Mouse (Mus musculus) lung, postnatal 0 days (tissue): Measurements from ENCODE around the gene Mob4. TPM values are rescaled to one million over a fixed set of nuclear protein-coding genes. Genes with fewer than 3 reads are reported as not detected.

Source experiments
- ATAC-seq: fragments of 200-750 bp; cut with Nextera tagmentation; 2 replicates; pipeline ENCODE4 v1.8.0; 2017; ENCODE audit warnings: moderate library complexity
- DNase-seq: peaks from one replicate; pipeline ENCODE4 v3.0.0-alpha.2; 2016; ENCODE audit warnings: low spot score
- H3K27ac ChIP-seq: fragments of 300-500 bp; sonication (generic); 2 replicates; pipeline ENCODE4 v1.5.1; 2014; ENCODE audit warnings: antibody characterized with exemption, mild to moderate bottlenecking, low read length, mixed read lengths
- H3K27me3 ChIP-seq: fragments of 300-500 bp; sonication (generic); replicated peaks from 2 replicates; pipeline ENCODE4 v1.6.1; 2014; ENCODE audit warnings: low read length, mixed read lengths; ENCODE audit not compliant: insufficient read depth
- H3K36me3 ChIP-seq: fragments of 300-500 bp; sonication (generic); 2 replicates; pipeline ENCODE4 v1.6.1; 2014; ENCODE audit warnings: low read length, mixed read lengths; ENCODE audit not compliant: insufficient read depth
- H3K4me1 ChIP-seq: fragments of 300-500 bp; sonication (generic); 2 replicates; pipeline ENCODE4 v1.6.1; 2014; ENCODE audit warnings: antibody characterized with exemption, low read depth, low read length, mixed read lengths; ENCODE audit not compliant: insufficient read depth
- H3K4me2 ChIP-seq: fragments of 300-500 bp; sonication (generic); replicated peaks from 2 replicates; pipeline ENCODE4 v1.6.1; 2014; ENCODE audit warnings: low read depth, mild to moderate bottlenecking, low read length, moderate library complexity, mixed read lengths
- H3K4me3 ChIP-seq: fragments of 300-500 bp; sonication (generic); 2 replicates; pipeline ENCODE4 v1.5.1; 2014; ENCODE audit warnings: low read depth, low read length
- H3K9ac ChIP-seq: fragments of 300-500 bp; sonication (generic); replicated peaks from 2 replicates; pipeline ENCODE4 v1.6.1; 2014; ENCODE audit warnings: low read depth, mild to moderate bottlenecking
- H3K9me3 ChIP-seq: fragments of 300-500 bp; sonication (generic); 2 replicates; pipeline ENCODE4 v1.6.1; 2016; ENCODE audit warnings: low read length, mixed read lengths
- CTCF ChIP-seq: IDR thresholded peaks from 2 replicates; pipeline ENCODE4 v1.5.1; 2016; ENCODE audit warnings: antibody characterized with exemption, mild to moderate bottlenecking
- EP300 ChIP-seq: IDR thresholded peaks from 2 replicates; pipeline ENCODE4 v1.6.1; 2016; ENCODE audit warnings: antibody characterized with exemption, mild to moderate bottlenecking, control low read depth
- WGBS: fragments of 180-500 bp; shearing (Covaris S2); extraction: QIAGEN DNeasy Blood & Tissue Kit; methylation state at CpG from one replicate; pipeline ENCODE4 v1.1.7; 2014; 5-methylcytosine and 5-hydroxymethylcytosine counted together
- polyA plus RNA-seq: library from polyadenylated mRNA; unstranded; fragments of >200 nt; fragmentation: Nextera tagmentation; extraction: Ambion mirVana; gene quantifications from 2 replicates; pipeline ENCODE4 v1.2.1, GENCODE M21; 2015

The Mob4 gene
- polyA plus RNA-seq, 1 experiment from 2014 or later: 109 TPM

DNA sequence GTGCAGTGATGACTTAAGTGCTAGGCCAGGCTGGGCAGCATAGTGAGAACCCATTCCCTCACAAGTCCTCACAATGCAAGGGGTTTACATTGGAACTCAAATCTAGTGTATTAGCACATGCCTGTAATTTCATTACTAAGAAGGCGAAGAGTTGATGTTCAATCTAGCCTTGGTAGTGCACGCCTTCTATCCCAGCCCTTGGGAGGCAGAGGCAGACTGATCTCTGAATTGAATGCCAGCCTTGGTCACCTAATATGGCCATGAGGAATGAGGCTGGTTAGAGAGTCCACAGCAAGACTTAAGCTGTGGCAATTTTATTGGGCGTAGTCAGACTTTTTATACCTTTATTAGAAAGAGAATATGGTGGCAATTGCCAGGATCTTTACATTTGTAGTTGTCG is 13.3 kb downstream of the Mob4 start:
- Histone ChIP-seq H3K4me1 (no peaks in the 10 kb centered on the region), H3K9ac (no peak overlapping the region), H3K27ac (no peak overlapping the region), H3K27me3 (no peaks in the 10 kb centered on the region), H3K4me2 (no peak overlapping the region), H3K36me3 (peaks cover 18% of the 10 kb centered on the region; the same call in 1 of the 2 replicates), H3K9me3 (no peaks in the 10 kb centered on the region), H3K4me3 (no peak overlapping the region)
- WGBS: 97% methylated on average over 4 of the region's 4 CpGs
- no peak for TF ChIP-seq CTCF
- no peak for TF ChIP-seq EP300
- DNase-seq (no peak), ATAC-seq (no peak)

DNA sequence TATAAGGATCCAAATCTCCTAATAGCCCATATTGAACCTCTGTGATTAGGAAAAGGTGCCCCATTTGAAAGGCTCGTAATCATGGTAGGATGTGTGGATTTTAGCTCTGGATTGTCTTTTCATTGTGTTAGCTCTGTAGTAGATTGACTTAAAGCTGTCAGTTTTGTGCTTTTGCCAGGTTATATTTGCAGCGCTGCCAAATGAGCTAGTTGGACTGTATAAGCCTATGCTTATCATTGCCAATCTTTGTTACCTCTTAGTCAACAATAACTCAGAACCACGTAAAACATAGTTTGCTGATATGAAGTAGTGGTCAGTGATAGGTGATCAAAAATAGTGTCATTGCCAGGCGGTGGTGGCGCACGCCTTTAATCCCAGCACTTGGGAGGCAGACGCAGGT is 14.5 kb downstream of the Mob4 start:
- Histone ChIP-seq H3K27ac (no peak overlapping the region), H3K4me3 (no peak overlapping the region), H3K9ac (no peak overlapping the region), H3K4me1 (no peaks in the 10 kb centered on the region), H3K27me3 (no peaks in the 10 kb centered on the region), H3K36me3 (peaks cover 25% of the 10 kb centered on the region), H3K9me3 (no peaks in the 10 kb centered on the region), H3K4me2 (no peak overlapping the region)
- ATAC-seq (no peak), DNase-seq (no peak)
- WGBS: 89% methylated on average over 7 of the region's 7 CpGs
- no peak for TF ChIP-seq EP300
- no peak for TF ChIP-seq CTCF

DNA sequence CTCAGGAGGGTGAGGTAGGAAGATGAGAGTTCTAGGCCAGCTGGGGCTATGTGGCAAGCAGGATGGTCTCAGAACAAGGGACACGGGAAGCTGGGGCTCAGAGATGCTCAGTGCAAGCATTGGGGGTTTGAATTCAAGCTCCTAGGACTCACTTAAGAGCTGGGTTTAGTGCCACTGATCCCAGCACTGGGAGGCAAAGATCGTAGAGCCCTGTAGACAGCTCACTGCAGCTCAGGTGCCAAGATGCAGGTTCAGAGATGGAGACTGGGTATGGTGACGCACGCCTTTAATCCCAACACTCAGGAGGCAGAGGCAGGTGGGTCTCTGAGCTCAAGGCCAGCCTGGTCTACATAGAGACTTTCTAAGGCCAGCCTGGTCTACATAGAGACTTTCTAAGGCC is 26.3 kb downstream of the Mob4 start:
- Histone ChIP-seq H3K36me3 (peaks cover 15% of the 10 kb centered on the region; the same call in 1 of the 2 replicates), H3K9me3 (no peaks in the 10 kb centered on the region), H3K9ac (no peak overlapping the region), H3K4me1 (no peaks in the 10 kb centered on the region), H3K4me2 (no peak overlapping the region), H3K27me3 (no peaks in the 10 kb centered on the region), H3K27ac (no peak overlapping the region), H3K4me3 (no peak overlapping the region)
- ATAC-seq (no peak), DNase-seq (no peak)
- 95% methylated on average over 4 of the region's 4 CpGs for WGBS
- TF ChIP-seq EP300 (no peak), CTCF (no peak)

DNA sequence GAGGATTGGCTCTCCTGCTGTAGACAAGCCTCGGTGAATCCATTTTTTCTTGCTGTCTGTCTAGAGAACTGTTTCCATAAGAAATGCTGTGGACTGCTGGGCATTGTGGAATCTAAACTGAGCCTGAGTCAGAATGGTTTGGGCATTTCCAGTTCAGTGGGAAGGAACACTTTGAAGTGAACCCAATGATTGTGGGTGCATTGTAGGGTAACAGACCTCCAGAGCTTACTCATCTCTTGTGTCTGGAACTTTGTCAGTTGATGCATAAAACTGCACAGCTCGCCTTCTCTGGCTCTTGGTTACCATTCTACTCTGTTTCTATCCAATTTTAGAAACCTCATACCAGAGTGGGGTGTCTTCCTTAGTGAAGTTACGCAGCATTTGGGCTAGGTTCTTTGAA is 27.2 kb downstream of the Mob4 start:
- H3K9ac ChIP-seq: no peak overlapping the region
- H3K4me3 ChIP-seq: no peak overlapping the region
- peaks cover 15% of the 10 kb centered on the region; the same call in 1 of the 2 replicates for H3K36me3 ChIP-seq
- TF ChIP-seq EP300 (no peak), CTCF (no peak)
- 87% methylated on average over 3 of the region's 3 CpGs for WGBS
- no peak overlapping the region for H3K27ac ChIP-seq
- no peaks in the 10 kb centered on the region for H3K9me3 ChIP-seq
- ATAC-seq (no peak), DNase-seq (no peak)
- no peaks in the 10 kb centered on the region for H3K4me1 ChIP-seq
- no peaks in the 10 kb centered on the region for H3K27me3 ChIP-seq
- no peak overlapping the region for H3K4me2 ChIP-seq

DNA sequence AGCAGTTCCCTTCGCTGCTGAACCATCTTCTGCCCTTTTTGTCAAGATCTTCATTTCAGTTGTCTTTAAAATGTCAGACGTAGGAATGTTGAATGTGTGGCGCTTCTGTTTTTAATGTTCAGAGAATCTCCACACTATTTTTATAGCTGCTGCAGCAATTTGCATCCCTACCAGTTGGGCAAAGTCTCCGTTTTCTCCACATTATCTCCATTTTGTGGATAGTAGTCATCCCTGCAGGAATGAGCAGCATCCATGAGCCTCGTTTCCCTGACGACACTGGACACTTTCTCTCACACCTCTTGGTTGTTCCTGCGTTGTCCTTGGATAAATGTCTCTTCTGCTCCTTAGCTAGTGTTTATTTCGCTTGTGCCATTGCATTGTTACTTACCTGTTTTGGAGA is 27.8 kb downstream of the Mob4 start:
- 90% methylated on average over 8 of the region's 8 CpGs for WGBS
- Histone ChIP-seq H3K36me3 (peaks cover 13% of the 10 kb centered on the region; the same call in 1 of the 2 replicates), H3K27me3 (no peaks in the 10 kb centered on the region), H3K27ac (no peak overlapping the region), H3K9me3 (no peaks in the 10 kb centered on the region), H3K4me2 (no peak overlapping the region), H3K4me1 (no peaks in the 10 kb centered on the region), H3K9ac (no peak overlapping the region), H3K4me3 (no peak overlapping the region)
- ATAC-seq: no peak
- DNase-seq: no peak
- TF ChIP-seq CTCF: no peak
- no peak for TF ChIP-seq EP300

DNA sequence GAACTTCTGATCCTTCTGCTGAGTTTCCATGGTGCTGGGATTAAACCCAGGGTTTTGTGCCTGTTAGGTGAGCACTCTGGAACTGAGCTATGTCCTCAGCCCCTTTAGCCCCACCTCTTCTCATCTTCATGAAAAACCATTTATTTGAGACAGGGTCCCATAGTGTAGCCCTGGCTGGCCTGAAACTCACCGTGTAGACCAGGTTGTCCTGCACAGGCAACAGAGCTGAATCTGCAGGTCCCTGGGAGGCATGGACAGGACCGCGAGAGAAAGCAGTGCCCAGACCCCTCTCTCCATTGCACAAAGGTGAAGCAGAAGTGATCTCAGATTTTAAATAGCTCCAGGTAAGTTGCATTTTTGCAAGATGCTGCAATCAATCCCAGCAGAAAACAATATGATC is 29.2 kb downstream of the Mob4 start:
- Histone ChIP-seq H3K4me1 (no peaks in the 10 kb centered on the region), H3K27ac (no peak overlapping the region), H3K9me3 (no peaks in the 10 kb centered on the region), H3K9ac (no peak overlapping the region), H3K4me3 (no peak overlapping the region), H3K27me3 (no peaks in the 10 kb centered on the region), H3K4me2 (no peak overlapping the region), H3K36me3 (peaks cover 13% of the 10 kb centered on the region; the same call in 1 of the 2 replicates)
- no peak for ATAC-seq
- 95% methylated on average over 3 of the region's 3 CpGs for WGBS
- no peak for TF ChIP-seq CTCF
- no peak for TF ChIP-seq EP300
- DNase-seq: no peak
